Mouse (Mus musculus): Measurements from ENCODE around the gene Dand5.

- TF ChIP-seq CTCF (IDR thresholded peaks at IDR 0.05; ENCODE audit: borderline replicate concordance, insufficient read depth, low read length) (no peak), POLR2A (IDR thresholded peaks at IDR 0.05; ENCODE audit: low read depth, low read length) (no peak)
Measured at GRCm38 (mm10) chr8:84816117-84816516, 6.5 kb downstream of the Dand5 start.
